Mouse (Mus musculus) T-helper 17 cell (primary cell): ENCODE data around the gene Bpifc.

Experiments used
- in situ Hi-C, 2 experiments: fragments of 300-600 bp; cut with MboI, MseI; formaldehyde crosslinking; loops; 1 replicate in 1 of 2; 2 replicates in 1 of 2; pipeline ENCODE4 v1.15.1; 2025; ENCODE audit warnings: high pct_unique_total_duplicates in 2 of 2

Gene Bpifc

GRCm38 (mm10) chr10:86018813-86019212 lies 7.1 kb upstream of the Bpifc start:
- in situ Hi-C loops = loop anchor here (10.0 kb wide), 2 partner anchors 54 to 844 kb away; no protein-coding TSS in a partner anchor

- in situ Hi-C loops = loop anchor here (10.0 kb wide), 2 partner anchors 53 to 843 kb away; no protein-coding TSS in a partner anchor
Measured at GRCm38 (mm10) chr10:86017781-86018180, 6.1 kb upstream of the Bpifc start.

- in situ Hi-C loops = loop anchor here (10.0 kb wide), 2 partner anchors 46 to 836 kb away; no protein-coding TSS in a partner anchor
Measured at GRCm38 (mm10) chr10:86011172-86011571, 523 bp downstream of the Bpifc start.

GRCm38 (mm10) chr10:86010636-86011035 lies 1.1 kb downstream of the Bpifc start:
- in situ Hi-C loops = loop anchor here (10.0 kb wide), 2 partner anchors 46 to 836 kb away; no protein-coding TSS in a partner anchor

- in situ Hi-C loops = loop anchor here (10.0 kb wide), 2 partner anchors 45 to 835 kb away; no protein-coding TSS in a partner anchor
Measured at GRCm38 (mm10) chr10:86009688-86010087, 2.0 kb downstream of the Bpifc start.

GRCm38 (mm10) chr10:86006455-86006854 lies 5.2 kb downstream of the Bpifc start:
- in situ Hi-C loops = no loop called here

GRCm38 (mm10) chr10:86000447-86000846 lies 11.2 kb downstream of the Bpifc start:
- in situ Hi-C loops = no loop called here

GRCm38 (mm10) chr10:85994543-85995104 lies 17.1 kb downstream of the Bpifc start:
- in situ Hi-C loops = no loop called here

GRCm38 (mm10) chr10:85993836-85994235 lies 17.9 kb downstream of the Bpifc start:
- in situ Hi-C loops = no loop called here

- in situ Hi-C loops = no loop called here
Measured at GRCm38 (mm10) chr10:85992412-85992811, 19.3 kb downstream of the Bpifc start.

- in situ Hi-C loops = no loop called here
Measured at GRCm38 (mm10) chr10:85989412-85990115, 22.1 kb downstream of the Bpifc start.

GRCm38 (mm10) chr10:85972915-85973314 lies 38.8 kb downstream of the Bpifc start:
- in situ Hi-C loops = loop anchor here (5.0 to 10.0 kb wide), 6 partner anchors 79 to 494 kb away; no protein-coding TSS in a partner anchor

- in situ Hi-C loops = loop anchor here (5.0 to 10.0 kb wide), 6 partner anchors 80 to 495 kb away; no protein-coding TSS in a partner anchor
Measured at GRCm38 (mm10) chr10:85971826-85972225, 39.9 kb downstream of the Bpifc start.

GRCm38 (mm10) chr10:85969894-85970620 lies 41.6 kb downstream of the Bpifc start:
- in situ Hi-C loops = loop anchor here (5.0 to 10.0 kb wide), 8 partner anchors 45 to 497 kb away; partner anchors contain the start of gene Bpifc (in 1 of the 2)

- in situ Hi-C loops = loop anchor here (5.0 to 10.0 kb wide), 2 partner anchors 46 to 89 kb away; partner anchors contain the start of gene Bpifc (in 1 of the 2)
Measured at GRCm38 (mm10) chr10:85968731-85969130, 43.0 kb downstream of the Bpifc start.

GRCm38 (mm10) chr10:85968157-85968634 lies 43.5 kb downstream of the Bpifc start:
- in situ Hi-C loops = loop anchor here (5.0 to 10.0 kb wide), 2 partner anchors 47 to 89 kb away; partner anchors contain the start of gene Bpifc (in 1 of the 2)

GRCm38 (mm10) chr10:85967411-85968156 lies 44.1 kb downstream of the Bpifc start:
- in situ Hi-C loops = loop anchor here (5.0 to 10.0 kb wide), 2 partner anchors 47 to 90 kb away; partner anchors contain the start of gene Bpifc (in 1 of the 2)

- in situ Hi-C loops = loop anchor here (5.0 to 10.0 kb wide), 2 partner anchors 48 to 91 kb away; partner anchors contain the start of gene Bpifc (in 1 of the 2)
Measured at GRCm38 (mm10) chr10:85966476-85966875, 45.2 kb downstream of the Bpifc start.

GRCm38 (mm10) chr10:85964316-85964715 lies 47.4 kb downstream of the Bpifc start:
- in situ Hi-C loops = loop anchor here in 1 of 2 experiments (10.0 kb wide), 1 partner anchor 50 kb away; the partner anchor contains the start of gene Bpifc

GRCm38 (mm10) chr10:85962897-85963296 lies 48.8 kb downstream of the Bpifc start:
- in situ Hi-C loops = loop anchor here in 1 of 2 experiments (10.0 kb wide), 1 partner anchor 52 kb away; the partner anchor contains the start of gene Bpifc
